Mouse (Mus musculus) neural tube, embryonic 15.5 days (tissue): Measurements from ENCODE around the gene Izumo2. TPM values are rescaled to one million over a fixed set of nuclear protein-coding genes. Genes with fewer than 3 reads are reported as not detected.

Experiments used
- polyA plus RNA-seq: library from polyadenylated mRNA; unstranded; fragments of >200 nt; fragmentation: Nextera tagmentation; extraction: Ambion mirVana; gene quantifications from 2 replicates; pipeline ENCODE4 v1.2.1, GENCODE M21; 2015

Izumo2 gene
- polyA plus RNA-seq, 1 experiment from 2014 or later: not detected

Other genes with a start within 250 kb of the Izumo2 start
- 2.2 and 4.2 TPM in 2 replicates for gene Aspdh, start 243.4 kb upstream of the Izumo2 start, polyA plus RNA-seq
- 45.2 and 51.0 TPM in 2 replicates for gene Josd2, start 240.8 kb upstream of the Izumo2 start, polyA plus RNA-seq
- 144 and 157 TPM in 2 replicates for gene Emc10, start 212.2 kb upstream of the Izumo2 start, polyA plus RNA-seq
- 22.6 and 23.2 TPM in 2 replicates for gene Fam71e1, start 212.2 kb upstream of the Izumo2 start, polyA plus RNA-seq
- 0.14 and 0.36 TPM in 2 replicates for gene Mybpc2, start 184.1 kb upstream of the Izumo2 start, polyA plus RNA-seq
- gene Spib, start 176.7 kb upstream of the Izumo2 start, polyA plus RNA-seq: 7.5 TPM in 1 of 2 replicates, not detected in the other
- 18.8 and 38.9 TPM in 2 replicates for gene Pold1, start 159.9 kb upstream of the Izumo2 start, polyA plus RNA-seq
- gene Nr1h2, start 154.8 kb upstream of the Izumo2 start, polyA plus RNA-seq: 54.0 and 62.0 TPM in 2 replicates
- gene Napsa, start 136.4 kb upstream of the Izumo2 start, polyA plus RNA-seq: 1.1 and 4.9 TPM in 2 replicates
- gene Kcnc3, start 118.1 kb upstream of the Izumo2 start, polyA plus RNA-seq: 7.2 and 8.0 TPM in 2 replicates
- gene Myh14, start 37.9 kb upstream of the Izumo2 start, polyA plus RNA-seq: 4.8 and 6.0 TPM in 2 replicates
- 28.9 and 29.7 TPM in 2 replicates for gene Vrk3, start 39.7 kb downstream of the Izumo2 start, polyA plus RNA-seq
- 1.1 and 1.4 TPM in 2 replicates for gene Zfp473, start 42.3 kb downstream of the Izumo2 start, polyA plus RNA-seq
- 40.7 and 58.0 TPM in 2 replicates for gene Nup62, start 107.3 kb downstream of the Izumo2 start, polyA plus RNA-seq
- 0.78 and 4.7 TPM in 2 replicates for gene Il4i1, start 107.6 kb downstream of the Izumo2 start, polyA plus RNA-seq
- gene Atf5, start 107.9 kb downstream of the Izumo2 start, polyA plus RNA-seq: 3.6 and 4.1 TPM in 2 replicates
- 89.9 and 92.0 TPM in 2 replicates for gene Akt1s1, start 140.2 kb downstream of the Izumo2 start, polyA plus RNA-seq
- 105 and 110 TPM in 2 replicates for gene Tbc1d17, start 140.3 kb downstream of the Izumo2 start, polyA plus RNA-seq
- gene Pnkp, start 148.4 kb downstream of the Izumo2 start, polyA plus RNA-seq: 29.2 and 29.6 TPM in 2 replicates
- 433 and 459 TPM in 2 replicates for gene Ptov1, start 161.0 kb downstream of the Izumo2 start, polyA plus RNA-seq
- gene Med25, start 184.0 kb downstream of the Izumo2 start, polyA plus RNA-seq: 136 and 141 TPM in 2 replicates
- gene Fuz, start 187.3 kb downstream of the Izumo2 start, polyA plus RNA-seq: 15.1 and 15.8 TPM in 2 replicates
- 122 and 126 TPM in 2 replicates for gene Ap2a1, start 220.8 kb downstream of the Izumo2 start, polyA plus RNA-seq
- 0.14 and 0.24 TPM in 2 replicates for gene Tsks, start 234.5 kb downstream of the Izumo2 start, polyA plus RNA-seq